Mouse (Mus musculus) kidney, embryonic 15.5 days (tissue): ENCODE measurements around the gene Prpf18. TPM values are rescaled to one million over a fixed set of nuclear protein-coding genes. Genes with fewer than 3 reads are reported as not detected.
A peak's percentile ranks its signal among the peaks of the same experiment; 100 is the strongest.

Experiments used
- ATAC-seq: fragments of 200-750 bp; cut with Nextera tagmentation; replicated peaks from 2 replicates; pipeline ENCODE4 v1.8.0; 2017; ENCODE audit warnings: moderate TSS enrichment; ENCODE audit not compliant: low FRiP score
- H3K27ac ChIP-seq: fragments of 300-500 bp; sonication (generic); 2 replicates; pipeline ENCODE4 v1.5.1; 2015; ENCODE audit warnings: mild to moderate bottlenecking, inconsistent platforms
- H3K27me3 ChIP-seq: fragments of 300-500 bp; sonication (generic); 2 replicates; pipeline ENCODE4 v1.6.1; 2015; ENCODE audit warnings: inconsistent platforms
- H3K36me3 ChIP-seq: fragments of 300-500 bp; sonication (generic); 2 replicates; pipeline ENCODE4 v1.6.1; 2015; ENCODE audit warnings: inconsistent platforms
- H3K4me1 ChIP-seq: fragments of 300-500 bp; sonication (generic); 2 replicates; pipeline ENCODE4 v1.6.1; 2015; ENCODE audit warnings: inconsistent platforms
- H3K4me2 ChIP-seq: fragments of 300-500 bp; sonication (generic); 2 replicates; pipeline ENCODE4 v1.6.1; 2015; ENCODE audit warnings: moderate library complexity, mild to moderate bottlenecking, inconsistent platforms
- H3K4me3 ChIP-seq: fragments of 300-500 bp; sonication (generic); replicated peaks from 2 replicates; pipeline ENCODE4 v1.5.1; 2015; ENCODE audit warnings: mild to moderate bottlenecking, inconsistent platforms
- H3K9ac ChIP-seq: fragments of 300-500 bp; sonication (generic); 2 replicates; pipeline ENCODE4 v1.6.1; 2015; ENCODE audit warnings: mild to moderate bottlenecking, inconsistent platforms
- H3K9me3 ChIP-seq: fragments of 300-500 bp; sonication (generic); replicated peaks from 2 replicates; pipeline ENCODE4 v1.6.1; 2016; ENCODE audit warnings: inconsistent platforms
- WGBS: fragments of 180-500 bp; shearing (Covaris S2); methylation state at CpG from one replicate; pipeline ENCODE4 v1.1.7; 2015; ENCODE audit warnings: mixed read lengths; 5-methylcytosine and 5-hydroxymethylcytosine counted together
- polyA plus RNA-seq: library from polyadenylated mRNA; unstranded; fragments of >200 nt; fragmentation: Nextera tagmentation; extraction: Ambion mirVana; gene quantifications from 2 replicates; pipeline ENCODE4 v1.2.1, GENCODE M21; 2015

Prpf18 gene
- 37.8 and 38.2 TPM in 2 replicates for polyA plus RNA-seq

- 1% methylated on average over 40 of the region's 40 CpGs for WGBS
These were observed at the start of gene Prpf18 for GRCm38 (mm10) chr2:4651500-4652285. Gene Prpf18 (minus strand): TSS chr2:4652113.

GRCm38 (mm10) chr2:4679886-4680285 lies 28.0 kb upstream of the Prpf18 start:
- Histone ChIP-seq H3K4me1 (no peaks in the 10 kb centered on the region), H3K9me3 (no peaks in the 10 kb centered on the region), H3K4me2 (no peak overlapping the region), H3K27me3 (no peaks in the 10 kb centered on the region), H3K4me3 (no peak overlapping the region), H3K36me3 (no peaks in the 10 kb centered on the region), H3K9ac (no peak overlapping the region), H3K27ac (no peak overlapping the region)
- no peak for ATAC-seq
- WGBS: 78% methylated on average over 3 of the region's 3 CpGs

More at GRCm38 (mm10) chr2:4651500-4652285, at the start of gene Prpf18:
- Histone ChIP-seq H3K4me2 (peak within 1 kb of the TSS; percentile 68), H3K27me3 (no peaks in the 10 kb centered on the region), H3K9ac (peak within 1 kb of the TSS; percentile 94), H3K9me3 (no peaks in the 10 kb centered on the region), H3K27ac (peak within 1 kb of the TSS; percentile 83), H3K36me3 (peaks cover 9% of the 10 kb centered on the region), H3K4me1 (peaks cover 15% of the 10 kb centered on the region), H3K4me3 (peak within 1 kb of the TSS; percentile 95)
- peak; percentile 92 for ATAC-seq

GRCm38 (mm10) chr2:4671636-4672035 lies 19.7 kb upstream of the Prpf18 start:
- no peak for ATAC-seq
- Histone ChIP-seq H3K27me3 (no peaks in the 10 kb centered on the region), H3K4me2 (no peak overlapping the region), H3K27ac (no peak overlapping the region), H3K4me3 (no peak overlapping the region), H3K9me3 (no peaks in the 10 kb centered on the region), H3K9ac (no peak overlapping the region), H3K4me1 (no peaks in the 10 kb centered on the region), H3K36me3 (no peaks in the 10 kb centered on the region)
- 81% methylated on average over 8 of the region's 8 CpGs for WGBS

GRCm38 (mm10) chr2:4669701-4670100 lies 17.8 kb upstream of the Prpf18 start:
- no peaks in the 10 kb centered on the region for H3K27me3 ChIP-seq
- 79% methylated on average over 8 of the region's 8 CpGs for WGBS
- no peak overlapping the region for H3K27ac ChIP-seq
- no peaks in the 10 kb centered on the region for H3K9me3 ChIP-seq
- no peak overlapping the region for H3K4me2 ChIP-seq
- ATAC-seq: no peak
- H3K4me1 ChIP-seq: no peaks in the 10 kb centered on the region
- H3K36me3 ChIP-seq: no peaks in the 10 kb centered on the region
- no peak overlapping the region for H3K4me3 ChIP-seq
- no peak overlapping the region for H3K9ac ChIP-seq

- no peak overlapping the region for H3K9ac ChIP-seq
- no peak overlapping the region for H3K27ac ChIP-seq
- H3K27me3 ChIP-seq: no peaks in the 10 kb centered on the region
- no peaks in the 10 kb centered on the region for H3K36me3 ChIP-seq
- H3K4me1 ChIP-seq: no peaks in the 10 kb centered on the region
- 84% methylated on average over 2 of the region's 2 CpGs for WGBS
- ATAC-seq: no peak
- no peak overlapping the region for H3K4me3 ChIP-seq
- no peak overlapping the region for H3K4me2 ChIP-seq
- H3K9me3 ChIP-seq: no peaks in the 10 kb centered on the region
These were observed 16.7 kb upstream of the Prpf18 start for GRCm38 (mm10) chr2:4668626-4669025.

- no peak overlapping the region for H3K4me2 ChIP-seq
- no peaks in the 10 kb centered on the region for H3K9me3 ChIP-seq
- no peaks in the 10 kb centered on the region for H3K36me3 ChIP-seq
- 80% methylated on average over 2 of the region's 2 CpGs for WGBS
- H3K4me1 ChIP-seq: no peaks in the 10 kb centered on the region
- no peak overlapping the region for H3K27ac ChIP-seq
- no peaks in the 10 kb centered on the region; the same call in 1 of the 2 replicates for H3K27me3 ChIP-seq
- no peak overlapping the region for H3K9ac ChIP-seq
- no peak for ATAC-seq
- no peak overlapping the region for H3K4me3 ChIP-seq
These were observed 8.8 kb upstream of the Prpf18 start for GRCm38 (mm10) chr2:4660677-4661076.

- Histone ChIP-seq H3K27ac (no peak overlapping the region), H3K9me3 (no peaks in the 10 kb centered on the region), H3K36me3 (peaks cover 27% of the 10 kb centered on the region), H3K9ac (no peak overlapping the region), H3K4me3 (no peak overlapping the region), H3K27me3 (no peaks in the 10 kb centered on the region), H3K4me1 (peaks cover 15% of the 10 kb centered on the region), H3K4me2 (no peak overlapping the region)
- ATAC-seq: no peak
- WGBS: 97% methylated on average over 2 of the region's 2 CpGs
These were observed 2.3 kb downstream of the Prpf18 start for GRCm38 (mm10) chr2:4649646-4650045.

- no peaks in the 10 kb centered on the region for H3K27me3 ChIP-seq
- H3K4me1 ChIP-seq: peaks cover 15% of the 10 kb centered on the region
- 88% methylated on average over 4 of the region's 4 CpGs for WGBS
- H3K9me3 ChIP-seq: no peaks in the 10 kb centered on the region
- H3K9ac ChIP-seq: no peak overlapping the region
- H3K4me3 ChIP-seq: no peak overlapping the region
- H3K27ac ChIP-seq: no peak overlapping the region
- no peak overlapping the region for H3K4me2 ChIP-seq
- no peak for ATAC-seq
- H3K36me3 ChIP-seq: peaks cover 37% of the 10 kb centered on the region
These were observed 3.8 kb downstream of the Prpf18 start for GRCm38 (mm10) chr2:4648094-4648493.

GRCm38 (mm10) chr2:4645066-4645465 lies 6.8 kb downstream of the Prpf18 start:
- Histone ChIP-seq H3K4me2 (no peak overlapping the region), H3K27me3 (no peaks in the 10 kb centered on the region), H3K9me3 (no peaks in the 10 kb centered on the region), H3K36me3 (peaks cover 63% of the 10 kb centered on the region), H3K9ac (no peak overlapping the region), H3K4me3 (no peak overlapping the region), H3K4me1 (peaks cover 6% of the 10 kb centered on the region; the same call in 1 of the 2 replicates), H3K27ac (no peak overlapping the region)
- no peak for ATAC-seq
- 89% methylated on average over 4 of the region's 4 CpGs for WGBS

GRCm38 (mm10) chr2:4638189-4638588 lies 13.7 kb downstream of the Prpf18 start:
- Histone ChIP-seq H3K4me2 (no peak overlapping the region), H3K27ac (no peak overlapping the region), H3K4me3 (no peak overlapping the region), H3K9ac (no peak overlapping the region), H3K4me1 (no peaks in the 10 kb centered on the region), H3K36me3 (peaks cover 93% of the 10 kb centered on the region), H3K27me3 (no peaks in the 10 kb centered on the region), H3K9me3 (no peaks in the 10 kb centered on the region)
- no peak for ATAC-seq
- WGBS: 88% methylated on average over 3 of the region's 3 CpGs

DNA sequence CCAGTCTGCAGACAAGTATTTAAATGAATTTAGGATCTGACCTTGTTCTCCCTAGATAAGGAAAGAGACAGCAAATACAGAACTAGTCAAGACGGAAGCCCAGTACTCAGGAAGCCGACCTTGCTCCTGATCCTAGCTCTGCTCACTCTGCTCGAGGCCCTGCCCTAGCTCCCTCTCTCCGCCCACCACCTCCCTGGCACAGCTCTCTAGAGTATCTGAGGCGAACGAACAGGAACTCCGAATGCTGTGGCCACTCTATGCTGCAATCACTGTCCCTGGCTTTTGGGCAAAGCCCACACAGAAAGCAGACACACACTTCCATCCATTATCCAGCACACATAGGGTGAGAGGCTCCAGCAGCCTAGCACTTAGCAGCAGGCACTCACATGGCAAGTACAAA lies 15.3 kb downstream of the Prpf18 start:
- Histone ChIP-seq H3K27me3 (no peaks in the 10 kb centered on the region), H3K4me2 (no peak overlapping the region), H3K36me3 (peaks cover 93% of the 10 kb centered on the region), H3K27ac (no peak overlapping the region), H3K4me3 (no peak overlapping the region), H3K4me1 (no peaks in the 10 kb centered on the region), H3K9ac (no peak overlapping the region), H3K9me3 (no peaks in the 10 kb centered on the region)
- ATAC-seq: no peak
- WGBS: 83% methylated on average over 7 of the region's 7 CpGs

- Histone ChIP-seq H3K36me3 (peaks cover 91% of the 10 kb centered on the region), H3K9me3 (no peaks in the 10 kb centered on the region), H3K27ac (no peak overlapping the region), H3K27me3 (no peaks in the 10 kb centered on the region), H3K9ac (no peak overlapping the region), H3K4me3 (no peak overlapping the region), H3K4me2 (no peak overlapping the region), H3K4me1 (no peaks in the 10 kb centered on the region)
- no peak for ATAC-seq
- WGBS: 83% methylated on average over 8 of the region's 8 CpGs
These were observed 16.1 kb downstream of the Prpf18 start for GRCm38 (mm10) chr2:4635804-4636203.
